Mouse (Mus musculus): ENCODE measurements around the gene Flywch2.

The Flywch2 gene

GRCm38 (mm10) chr17:23785561-23786471, at the start of gene Flywch2:
Flywch2 (minus strand) TSS chr17:23786081.
- DNase-seq (ENCODE audit: extremely low spot score, low read depth, low spot score), result no peak

- no peak for DNase-seq (ENCODE audit: extremely low spot score, low read depth, low spot score)
Measured at GRCm38 (mm10) chr17:23831201-23831600, 45.3 kb upstream of the Flywch2 start.

GRCm38 (mm10) chr17:23829064-23829619, 43.3 kb upstream of the Flywch2 start, which contains the start of gene Elob:
Elob (minus strand) TSS chr17:23829136.
- peak; percentile 69 for DNase-seq (ENCODE audit: extremely low spot score, low read depth, low spot score)

- no peak for DNase-seq (ENCODE audit: extremely low spot score, low read depth, low spot score)
Measured at GRCm38 (mm10) chr17:23828271-23829001, 42.6 kb upstream of the Flywch2 start.

- DNase-seq (ENCODE audit: extremely low spot score, low read depth, low spot score), result no peak
Measured at GRCm38 (mm10) chr17:23825591-23825990, 39.7 kb upstream of the Flywch2 start.

GRCm38 (mm10) chr17:23823614-23824013, 37.7 kb upstream of the Flywch2 start:
- DNase-seq (ENCODE audit: extremely low spot score, low read depth, low spot score), result no peak

GRCm38 (mm10) chr17:23823018-23823417, 37.1 kb upstream of the Flywch2 start:
- no peak for DNase-seq (ENCODE audit: extremely low spot score, low read depth, low spot score)

GRCm38 (mm10) chr17:23822094-23822493, 36.2 kb upstream of the Flywch2 start:
- no peak for DNase-seq (ENCODE audit: extremely low spot score, low read depth, low spot score)

- no peak for DNase-seq (ENCODE audit: extremely low spot score, low read depth, low spot score)
Measured at GRCm38 (mm10) chr17:23820731-23821130, 34.9 kb upstream of the Flywch2 start.

- DNase-seq (ENCODE audit: extremely low spot score, low read depth, low spot score), result no peak
Measured at GRCm38 (mm10) chr17:23819235-23819634, 33.4 kb upstream of the Flywch2 start.

- no peak for DNase-seq (ENCODE audit: extremely low spot score, low read depth, low spot score)
Measured at GRCm38 (mm10) chr17:23818579-23818978, 32.7 kb upstream of the Flywch2 start.

GRCm38 (mm10) chr17:23815641-23816040, 29.8 kb upstream of the Flywch2 start:
- DNase-seq (ENCODE audit: extremely low spot score, low read depth, low spot score), result no peak

- no peak for DNase-seq (ENCODE audit: extremely low spot score, low read depth, low spot score)
Measured at GRCm38 (mm10) chr17:23807918-23808317, 22.0 kb upstream of the Flywch2 start.

- no peak for DNase-seq (ENCODE audit: extremely low spot score, low read depth, low spot score)
Measured at GRCm38 (mm10) chr17:23806867-23807266, 21.0 kb upstream of the Flywch2 start.

GRCm38 (mm10) chr17:23804426-23805085, 18.7 kb upstream of the Flywch2 start:
- DNase-seq (ENCODE audit: extremely low spot score, low read depth, low spot score), result no peak

- DNase-seq (ENCODE audit: extremely low spot score, low read depth, low spot score), result no peak
Measured at GRCm38 (mm10) chr17:23803366-23804041, 17.6 kb upstream of the Flywch2 start.

- DNase-seq (ENCODE audit: extremely low spot score, low read depth, low spot score), result peak; percentile 96
Measured at GRCm38 (mm10) chr17:23802746-23803365, 17.0 kb upstream of the Flywch2 start.

- no peak for DNase-seq (ENCODE audit: extremely low spot score, low read depth, low spot score)
Measured at GRCm38 (mm10) chr17:23801627-23802026, 15.7 kb upstream of the Flywch2 start.

- DNase-seq (ENCODE audit: extremely low spot score, low read depth, low spot score), result no peak
Measured at GRCm38 (mm10) chr17:23797316-23797715, 11.4 kb upstream of the Flywch2 start.

GRCm38 (mm10) chr17:23795323-23795722, 9.4 kb upstream of the Flywch2 start:
- no peak for DNase-seq (ENCODE audit: extremely low spot score, low read depth, low spot score)
